Mouse (Mus musculus) C2C12 (cell line): ENCODE measurements at regions not wholly inside any gene's neighbourhood (a gene's known extent, or its start where the extent isn't known, plus 50 kb on each side); places are given as distances from the start of the nearest gene placed in this dataset.

ENCODE experiments used
- H3K27me3 ChIP-seq: one replicate; pipeline ENCODE4 v1.6.1; 2011; ENCODE audit not compliant: control insufficient read depth, insufficient read depth, insufficient read length
- H3K36me3 ChIP-seq: one replicate; pipeline ENCODE4 v1.6.1; 2011; ENCODE audit not compliant: control insufficient read depth, insufficient read depth
- H3K4me3 ChIP-seq: one replicate; pipeline ENCODE4 v1.5.1; 2011; ENCODE audit warnings: mild to moderate bottlenecking, control low read depth; ENCODE audit not compliant: poor library complexity, insufficient read depth, severe bottlenecking
- H3K79me2 ChIP-seq: one replicate; pipeline ENCODE4 v1.6.1; 2011; ENCODE audit not compliant: control insufficient read depth, insufficient read depth
- H3K79me3 ChIP-seq: one replicate; pipeline ENCODE4 v1.6.1; 2011; ENCODE audit warnings: low read depth, control low read depth
- H3ac ChIP-seq: one replicate; pipeline ENCODE3; 2011; ENCODE audit warnings: low read depth; ENCODE audit not compliant: control insufficient read depth, insufficient read length
- CEBPB ChIP-seq: IDR thresholded peaks from one replicate; pipeline ENCODE4 v1.6.1; 2011; ENCODE audit warnings: low read depth, mild to moderate bottlenecking, control low read depth, moderate library complexity
- CTCF ChIP-seq: IDR thresholded peaks from one replicate; pipeline ENCODE4 v1.5.1; 2011; ENCODE audit not compliant: control insufficient read depth, insufficient read depth, insufficient read length
- FOSL1 ChIP-seq: IDR thresholded peaks from one replicate; pipeline ENCODE4 v1.8.0; 2011; ENCODE audit warnings: mild to moderate bottlenecking, low read length; ENCODE audit not compliant: poor library complexity, insufficient read depth, severe bottlenecking
- MAX ChIP-seq: IDR thresholded peaks from one replicate; pipeline ENCODE4 v1.6.1; 2011; ENCODE audit warnings: mild to moderate bottlenecking, control low read depth
- MYOD1 ChIP-seq: IDR thresholded peaks from one replicate; pipeline ENCODE4 v1.6.1; 2011; ENCODE audit warnings: low read depth; ENCODE audit not compliant: control insufficient read depth, insufficient read length
- MYOG ChIP-seq: IDR thresholded peaks from one replicate; pipeline ENCODE4 v1.6.1; 2011; ENCODE audit not compliant: control insufficient read depth, insufficient read length; ENCODE audit errors: extremely low read depth
- USF1 ChIP-seq: IDR thresholded peaks from one replicate; pipeline ENCODE4 v1.6.1; 2011; ENCODE audit warnings: low read depth, mild to moderate bottlenecking, control low read depth, moderate library complexity

- no peak overlapping the region for H3ac ChIP-seq
- no peaks in the 10 kb centered on the region for H3K27me3 ChIP-seq
- H3K79me3 ChIP-seq, result no peaks in the 10 kb centered on the region
- no peak overlapping the region for H3K4me3 ChIP-seq
- H3K36me3 ChIP-seq, result no peaks in the 10 kb centered on the region
- H3K79me2 ChIP-seq, result no peaks in the 10 kb centered on the region
- no peak for TF ChIP-seq CEBPB
These were observed 108.9 kb upstream of the Ppm1h start for GRCm38 (mm10) chr10:122569546-122570202.

- TF ChIP-seq FOSL1 (no peak), CEBPB (no peak), MYOD1 (no peak), MAX (no peak), USF1 (no peak), CTCF (no peak), MYOG (no peak)
- Histone ChIP-seq H3K4me3 (no peak overlapping the region), H3K79me3 (no peaks in the 10 kb centered on the region), H3K79me2 (no peaks in the 10 kb centered on the region), H3ac (no peak overlapping the region), H3K36me3 (no peaks in the 10 kb centered on the region), H3K27me3 (no peaks in the 10 kb centered on the region)
These were observed 107.5 kb upstream of the Ppm1h start for GRCm38 (mm10) chr10:122570909-122571551.

GRCm38 (mm10) chr10:122576171-122577063, 102.1 kb upstream of the Ppm1h start:
- no peaks in the 10 kb centered on the region for H3K79me2 ChIP-seq
- no peak overlapping the region for H3K4me3 ChIP-seq
- TF ChIP-seq MAX, result no peak
- no peak for TF ChIP-seq CEBPB
- TF ChIP-seq MYOG, result no peak
- no peak for TF ChIP-seq MYOD1
- no peak for TF ChIP-seq CTCF
- H3ac ChIP-seq, result no peak overlapping the region
- no peaks in the 10 kb centered on the region for H3K79me3 ChIP-seq
- no peaks in the 10 kb centered on the region for H3K27me3 ChIP-seq
- H3K36me3 ChIP-seq, result no peaks in the 10 kb centered on the region

- Histone ChIP-seq H3K36me3 (no peaks in the 10 kb centered on the region), H3K4me3 (no peak overlapping the region), H3ac (no peak overlapping the region), H3K79me2 (no peaks in the 10 kb centered on the region), H3K79me3 (no peaks in the 10 kb centered on the region), H3K27me3 (no peaks in the 10 kb centered on the region)
- TF ChIP-seq CEBPB, result no peak
- no peak for TF ChIP-seq MYOG
- no peak for TF ChIP-seq MAX
- TF ChIP-seq USF1, result no peak
- TF ChIP-seq MYOD1, result no peak
- TF ChIP-seq CTCF, result no peak
- no peak for TF ChIP-seq FOSL1
These were observed 100.2 kb upstream of the Ppm1h start for GRCm38 (mm10) chr10:122578209-122579001.

- TF ChIP-seq CEBPB, result no peak
- no peak for TF ChIP-seq MAX
- TF ChIP-seq MYOD1, result no peak
- no peak for TF ChIP-seq FOSL1
- no peak for TF ChIP-seq MYOG
- Histone ChIP-seq H3K36me3 (no peaks in the 10 kb centered on the region), H3K79me2 (no peaks in the 10 kb centered on the region), H3K27me3 (no peaks in the 10 kb centered on the region), H3K79me3 (no peaks in the 10 kb centered on the region), H3ac (no peak overlapping the region), H3K4me3 (no peak overlapping the region)
These were observed 97.5 kb upstream of the Ppm1h start for GRCm38 (mm10) chr10:122581096-122581495.
